Mouse (Mus musculus): Measurements from ENCODE around the gene Morc1.

Gene Morc1

DNA sequence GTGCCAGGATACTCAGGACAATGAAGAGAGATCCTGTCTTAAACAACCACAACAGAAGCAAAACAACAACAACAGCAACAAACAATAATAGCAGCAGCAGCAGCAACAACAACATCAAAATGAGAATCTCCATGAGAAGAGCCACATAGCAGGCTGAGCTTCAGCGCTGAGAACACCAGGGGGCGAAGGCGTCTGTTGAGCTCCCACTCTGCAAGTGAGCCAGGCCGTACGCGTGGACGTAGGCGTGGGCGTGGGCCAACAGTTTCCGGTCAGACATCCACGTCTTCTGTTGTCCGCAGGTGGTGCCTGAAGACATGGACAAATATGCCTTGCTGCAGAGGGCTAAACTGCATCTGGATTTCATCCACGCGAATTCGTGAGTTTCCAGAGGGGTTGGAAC is at the start of gene Morc1:
Gene Morc1 (plus strand): TSS at position 211 of the 400 bp plus-strand sequence.
- DNase-seq: no peak

DNA sequence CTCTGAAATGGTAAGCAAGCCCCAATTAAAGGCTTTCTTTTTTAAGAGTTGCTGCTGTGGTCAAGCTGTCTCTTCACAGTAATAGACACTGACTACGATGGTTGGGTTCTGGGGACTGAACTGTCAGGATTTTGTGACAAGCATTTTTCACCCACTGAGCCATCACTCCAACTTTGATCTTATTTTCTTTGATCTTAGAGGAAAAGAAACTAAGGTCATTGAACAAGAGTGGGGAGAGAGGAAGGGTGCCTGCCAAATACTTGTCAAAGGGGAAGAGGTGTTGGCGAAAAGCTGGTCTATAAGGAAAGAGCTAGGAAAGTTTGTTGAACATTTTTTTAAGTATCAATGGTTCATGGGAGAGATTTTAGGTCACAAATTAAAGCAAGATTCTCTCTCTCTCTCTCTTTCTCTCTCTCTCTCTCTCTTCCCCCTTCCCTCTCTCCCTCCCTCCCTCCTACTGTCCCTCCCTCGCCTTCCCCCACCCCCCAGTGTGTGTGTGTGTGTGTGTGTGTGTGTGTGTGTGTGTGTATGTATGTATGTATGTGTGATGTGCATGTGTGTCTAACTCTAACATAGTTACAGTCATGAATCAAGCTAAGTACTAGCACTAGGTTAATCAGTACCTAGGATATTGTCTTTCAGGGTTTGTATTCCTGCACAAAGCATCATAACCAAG is 47.3 kb upstream of the Morc1 start:
- DNase-seq: no peak

DNA sequence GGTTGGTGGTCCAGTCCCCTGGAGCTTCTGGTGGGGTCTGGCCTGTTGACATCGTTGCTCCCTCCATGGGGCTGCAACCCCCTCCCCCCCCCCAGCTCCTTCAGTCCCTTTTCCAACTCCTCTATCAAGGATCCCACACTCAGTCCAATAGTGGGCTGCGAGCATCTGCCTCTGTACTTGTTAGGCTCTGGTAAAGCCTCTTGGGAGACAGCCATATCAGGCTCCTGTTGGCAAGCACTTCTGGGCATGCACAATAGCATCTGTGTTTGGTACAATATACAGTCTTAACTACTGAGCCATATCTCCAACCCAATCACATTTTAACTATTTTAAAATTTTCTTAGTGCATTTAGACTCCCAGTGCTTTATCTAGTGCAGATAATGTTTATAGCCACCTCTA is 44.1 kb upstream of the Morc1 start:
- DNase-seq: no peak

DNA sequence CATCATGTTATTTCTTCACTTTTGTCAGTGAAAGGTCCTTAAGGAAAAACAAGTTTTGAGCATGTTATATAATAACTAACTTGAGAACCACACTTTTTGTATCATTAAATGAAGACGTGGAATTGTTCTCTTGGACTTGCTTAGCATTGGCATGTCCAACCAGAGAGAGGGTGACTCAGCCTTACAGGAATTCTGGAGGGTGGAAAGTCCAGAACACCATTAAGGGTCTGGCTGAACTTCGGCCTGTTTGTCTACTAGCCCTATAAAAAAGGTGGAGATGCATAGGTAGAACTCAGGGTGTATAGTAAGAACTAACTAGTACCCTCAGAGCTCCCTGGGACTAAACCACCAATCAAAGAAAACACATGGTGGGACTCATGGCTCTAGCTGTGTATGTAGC is 35.8 kb upstream of the Morc1 start:
- DNase-seq: peak; percentile 9 to 39

DNA sequence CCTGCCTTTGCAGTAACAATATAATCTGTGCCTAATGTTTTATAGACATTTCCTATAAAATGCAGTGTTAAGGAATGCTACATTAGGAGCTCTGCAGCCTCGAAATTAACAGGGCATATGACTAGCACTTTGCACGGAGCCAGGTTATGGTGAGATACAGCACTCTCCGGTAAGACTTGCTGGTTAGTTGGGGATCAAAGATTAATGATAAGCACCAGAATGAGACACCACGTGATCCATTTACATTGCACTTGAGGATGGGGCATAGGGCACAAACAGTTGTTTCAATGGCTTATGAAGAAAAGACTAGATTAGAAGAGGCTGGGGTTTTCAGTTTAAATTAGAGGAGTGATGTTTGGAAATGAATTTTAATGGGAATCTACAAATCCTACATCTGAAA is 28.1 kb upstream of the Morc1 start:
- DNase-seq: no peak

DNA sequence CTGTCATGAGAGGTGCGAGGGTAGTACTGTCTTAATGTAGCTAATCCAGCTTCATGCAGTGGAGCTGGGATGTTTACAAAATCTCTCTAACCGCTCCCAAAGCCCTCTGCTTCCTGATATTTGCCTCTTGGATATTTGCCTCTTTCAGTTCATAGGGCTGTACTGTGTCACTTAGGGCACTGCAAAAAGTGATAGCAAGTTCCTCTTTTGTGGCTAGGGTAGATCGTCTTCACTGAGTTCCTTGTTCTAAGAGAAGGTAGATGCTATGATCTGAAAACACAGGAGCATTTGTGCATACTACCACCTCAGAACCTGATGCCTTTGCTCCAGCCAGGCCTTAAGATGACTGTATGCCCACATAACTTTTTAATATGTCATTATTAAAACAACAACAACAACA is 27.6 kb upstream of the Morc1 start:
- no peak for DNase-seq

DNA sequence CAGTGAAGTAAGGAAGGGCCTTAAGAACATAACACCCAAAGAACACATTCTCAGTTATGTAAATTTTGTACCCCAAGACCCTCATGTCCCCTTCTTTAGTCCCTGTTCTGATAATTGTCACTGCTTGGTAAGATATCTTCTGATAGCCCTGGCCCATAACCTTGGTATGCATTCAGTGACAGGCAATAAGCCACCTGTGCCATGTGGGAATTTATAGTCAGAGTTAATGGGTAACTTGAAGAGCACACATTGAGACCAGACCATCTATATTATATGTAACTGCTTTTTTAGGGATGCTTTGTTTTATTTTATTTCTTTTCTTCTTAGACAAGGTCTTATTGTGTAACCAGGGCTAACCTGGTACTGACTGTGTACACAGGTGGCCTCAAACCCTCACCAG is 27.0 kb upstream of the Morc1 start:
- DNase-seq: no peak

DNA sequence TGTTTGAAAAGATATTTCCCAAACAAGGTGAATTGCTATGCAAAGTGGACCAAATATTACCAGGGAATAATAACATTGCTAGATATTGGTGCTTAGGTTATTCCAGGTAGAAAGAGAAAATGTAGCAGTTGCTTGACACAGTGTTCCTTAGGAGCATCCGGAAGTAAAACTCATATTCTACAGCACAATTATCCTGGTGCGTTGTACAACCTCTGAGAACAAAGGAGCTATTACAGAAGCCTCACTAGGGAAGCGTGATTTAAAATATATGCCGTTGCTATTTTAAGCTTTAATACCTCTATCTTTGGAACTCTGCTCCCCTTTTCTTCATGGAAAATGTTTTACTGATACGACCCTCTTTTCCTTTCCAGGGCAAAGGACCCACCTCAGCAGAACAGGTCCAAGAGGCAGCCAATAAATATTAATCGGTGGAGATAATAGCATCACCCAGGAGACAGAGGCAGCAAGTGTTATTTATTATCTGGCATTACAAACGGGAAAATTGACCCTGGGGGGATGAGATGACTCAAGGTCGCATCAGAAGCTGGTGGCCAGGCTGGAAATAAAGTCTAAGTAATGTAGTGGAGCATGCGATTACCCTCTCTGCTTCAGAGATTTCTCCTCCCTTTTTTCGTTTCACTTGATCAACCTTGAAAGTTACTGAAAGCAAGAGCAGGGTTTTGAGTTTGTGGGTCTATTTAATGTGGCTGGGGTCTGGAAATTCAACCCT is 25.2 kb upstream of the Morc1 start:
- peak; percentile 12 to 41 for DNase-seq

DNA sequence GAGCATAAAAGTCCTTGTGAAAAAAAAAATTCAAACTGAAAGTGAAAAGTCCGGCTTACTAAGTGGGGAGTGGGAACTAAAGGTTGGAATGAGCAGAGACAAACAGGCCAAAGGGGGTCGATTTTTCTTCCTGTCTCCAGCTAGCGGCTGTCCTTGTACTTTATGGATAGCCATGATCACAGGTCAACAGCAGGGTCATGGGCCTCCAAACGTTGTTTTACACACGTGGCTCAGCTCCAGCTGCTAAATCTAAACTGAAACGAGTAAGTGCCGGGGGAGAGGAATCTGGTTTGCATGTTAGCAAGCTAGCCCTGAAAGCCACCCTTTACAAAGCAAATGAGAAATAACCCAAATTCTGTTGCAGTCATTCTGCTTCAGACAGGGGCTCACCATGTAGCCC is 21.5 kb upstream of the Morc1 start:
- no peak for DNase-seq

DNA sequence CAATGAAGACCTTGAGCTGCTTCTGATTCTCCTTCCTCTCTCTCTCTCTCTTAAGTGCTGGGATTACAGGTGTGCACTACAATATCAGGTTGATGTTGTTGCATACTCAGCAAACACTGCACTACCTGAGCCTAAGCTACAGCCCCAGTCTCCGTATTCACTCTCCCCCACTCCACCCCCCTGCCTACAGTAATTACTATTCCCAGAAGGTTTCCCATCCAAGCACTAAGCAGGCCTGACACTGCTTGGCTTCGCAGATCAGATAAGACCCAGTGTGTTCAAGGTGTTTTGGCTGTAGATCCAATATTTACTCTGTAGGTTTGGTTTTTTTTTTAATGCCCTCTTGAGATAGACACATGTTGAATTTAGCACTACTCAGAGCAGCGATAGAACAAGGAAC is 20.9 kb upstream of the Morc1 start:
- DNase-seq: no peak

DNA sequence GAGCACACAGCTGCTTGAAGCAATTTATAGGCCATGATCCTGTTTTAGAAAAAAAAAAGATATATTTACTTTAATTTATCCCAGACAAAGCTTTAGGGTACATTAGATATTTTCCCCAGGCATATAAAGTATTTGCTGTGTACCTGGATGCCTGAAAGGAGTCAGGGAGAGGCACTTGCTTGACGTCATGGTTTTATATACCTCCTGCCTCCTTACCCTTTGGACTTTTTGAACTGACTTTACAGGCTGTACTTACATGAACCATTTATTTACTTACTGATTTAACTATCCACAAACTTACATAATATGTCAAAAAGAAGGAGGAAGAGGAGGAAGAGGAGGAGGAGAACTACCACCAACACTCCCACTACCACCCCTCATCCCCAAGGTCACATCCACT is 18.8 kb upstream of the Morc1 start, which contains the start of gene Gm5485:
Gene Gm5485 (minus strand): TSS at position 171 of the 400 bp plus-strand sequence.
- no peak for DNase-seq

DNA sequence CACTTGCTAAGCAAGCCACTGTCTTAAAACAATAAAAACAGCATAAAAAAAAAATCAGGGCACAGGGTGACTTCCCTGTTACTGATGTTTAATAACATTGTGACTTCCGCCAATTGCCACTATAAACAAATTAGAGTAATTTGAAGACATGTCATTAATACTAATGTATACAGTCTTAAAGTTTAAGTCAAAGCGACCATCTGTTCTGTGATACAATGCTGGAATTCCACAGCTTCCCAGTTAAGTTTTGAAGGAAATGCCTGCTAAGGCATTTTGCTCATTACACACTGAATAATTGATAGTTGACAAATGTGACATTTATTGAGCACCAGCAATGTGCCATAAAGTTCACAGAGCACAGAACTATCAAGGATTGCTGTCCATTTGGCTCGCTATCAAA is 12.5 kb upstream of the Morc1 start:
- DNase-seq: no peak

DNA sequence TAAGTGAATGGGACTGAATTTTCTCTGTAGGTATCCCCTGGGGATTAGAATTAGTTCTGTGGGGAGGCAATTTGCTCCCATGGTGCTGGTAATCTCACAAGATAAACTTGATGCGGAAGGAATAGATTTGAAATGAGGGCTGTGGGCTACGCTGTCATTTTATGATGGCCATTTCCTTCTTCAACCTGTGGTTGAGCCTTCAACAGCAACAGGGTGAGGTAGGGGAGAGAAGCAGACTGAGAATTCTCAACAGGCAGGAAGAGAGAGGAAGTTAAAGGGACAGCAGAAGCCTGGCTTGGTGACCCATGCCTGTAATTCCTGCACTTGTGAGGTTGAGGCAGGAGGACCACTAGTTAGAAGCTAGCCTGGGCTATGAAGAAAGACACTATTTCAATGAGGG is 12.0 kb upstream of the Morc1 start:
- no peak for DNase-seq

DNA sequence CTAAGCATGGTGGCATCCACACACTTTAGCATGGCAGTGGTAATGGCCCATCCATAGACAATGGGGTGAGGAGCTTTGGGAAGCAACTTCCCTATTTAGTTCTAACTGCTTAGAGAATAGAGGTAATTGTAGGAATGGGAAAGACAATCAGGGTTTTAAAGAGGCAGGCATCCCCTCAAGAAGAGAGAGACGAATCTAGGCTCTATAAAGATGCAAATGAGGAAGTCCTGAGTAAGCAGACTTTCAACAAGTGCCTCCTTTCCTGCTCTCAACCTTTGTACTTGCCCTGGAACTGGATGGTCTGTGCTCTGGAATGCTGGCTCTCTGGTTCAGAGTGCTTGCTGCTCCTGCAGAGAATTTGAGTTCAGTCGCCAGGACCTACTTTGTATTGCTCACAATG is 8.5 kb upstream of the Morc1 start:
- peak; percentile 85 for DNase-seq

DNA sequence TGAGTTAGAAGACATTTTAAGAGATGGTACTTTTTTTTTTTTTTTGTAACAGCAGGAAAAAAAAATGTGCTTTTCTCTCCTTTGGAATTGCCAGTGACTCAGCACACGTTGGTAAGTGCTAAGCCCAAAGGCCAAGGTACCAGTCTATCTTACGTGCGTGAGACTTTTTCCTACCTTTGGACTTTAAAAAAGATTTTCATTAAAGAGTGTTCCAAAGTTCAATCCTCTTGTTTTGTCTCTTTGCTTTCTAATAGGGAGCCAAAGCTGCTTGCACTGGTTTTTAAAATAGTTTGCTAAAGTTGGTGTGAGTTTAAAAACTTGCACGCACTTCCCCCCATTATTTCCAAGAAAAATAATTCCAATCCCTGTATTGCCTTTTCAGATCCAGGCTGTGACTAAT is 7.0 kb upstream of the Morc1 start:
- DNase-seq: peak; percentile 9 to 70

DNA sequence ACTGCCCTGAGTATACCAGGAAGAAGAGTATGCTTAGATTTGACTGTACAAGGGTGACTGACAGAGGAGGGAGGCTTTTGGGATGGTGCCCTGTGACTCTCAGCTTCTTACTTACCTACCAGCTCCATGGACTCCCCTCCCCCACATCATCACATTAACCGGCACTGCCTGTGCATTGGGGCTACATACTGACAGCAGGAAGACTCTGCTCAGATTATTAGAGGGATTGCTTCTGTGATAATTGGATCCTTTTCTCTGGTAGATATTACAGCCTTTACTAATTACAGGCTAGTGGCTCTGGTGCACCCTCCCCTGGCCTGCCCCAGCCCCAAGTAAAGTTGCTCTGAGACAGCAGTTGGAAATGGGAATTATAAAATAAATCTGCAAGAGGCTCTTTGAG is 1.6 kb upstream of the Morc1 start:
- no peak for DNase-seq

DNA sequence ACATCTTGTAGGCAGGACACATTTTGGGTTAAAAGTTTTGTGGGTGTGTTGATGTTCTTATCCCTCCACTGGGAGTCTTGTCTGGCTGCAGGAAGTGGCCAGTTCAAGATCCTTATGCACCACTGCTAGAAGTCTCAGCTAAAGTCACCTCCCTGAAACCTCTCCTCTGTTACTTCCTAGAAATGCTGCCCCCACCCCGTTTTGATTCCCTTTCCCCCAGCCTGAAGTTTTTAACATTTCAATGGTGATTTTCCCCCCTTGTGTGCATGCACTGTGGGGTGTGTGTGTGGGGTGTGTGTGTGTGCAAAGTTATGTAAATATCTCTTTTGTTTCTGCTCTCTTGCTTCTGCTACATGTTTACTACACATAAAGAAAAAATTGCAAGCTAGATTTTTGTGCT is 4.4 kb downstream of the Morc1 start:
- no peak for DNase-seq

DNA sequence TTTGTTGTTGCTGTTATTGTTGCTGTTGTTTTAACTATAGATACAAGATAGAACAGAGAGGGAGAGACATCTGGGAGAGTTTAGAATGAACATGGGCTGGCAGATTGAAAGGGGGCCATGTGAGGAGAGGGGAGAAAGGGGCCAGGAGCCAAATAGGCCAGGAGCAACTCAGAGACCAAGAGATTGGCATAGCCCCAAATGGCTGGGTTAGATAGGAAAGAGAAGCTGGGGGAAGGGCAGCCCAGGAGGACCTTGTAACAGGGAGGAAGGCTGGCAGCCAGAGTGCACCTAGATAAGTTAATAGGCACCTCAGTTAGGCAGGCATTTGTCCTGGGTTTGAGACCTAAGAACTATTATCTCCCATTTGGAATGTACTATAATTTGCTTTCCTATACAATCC is 6.4 kb downstream of the Morc1 start:
- no peak for DNase-seq

DNA sequence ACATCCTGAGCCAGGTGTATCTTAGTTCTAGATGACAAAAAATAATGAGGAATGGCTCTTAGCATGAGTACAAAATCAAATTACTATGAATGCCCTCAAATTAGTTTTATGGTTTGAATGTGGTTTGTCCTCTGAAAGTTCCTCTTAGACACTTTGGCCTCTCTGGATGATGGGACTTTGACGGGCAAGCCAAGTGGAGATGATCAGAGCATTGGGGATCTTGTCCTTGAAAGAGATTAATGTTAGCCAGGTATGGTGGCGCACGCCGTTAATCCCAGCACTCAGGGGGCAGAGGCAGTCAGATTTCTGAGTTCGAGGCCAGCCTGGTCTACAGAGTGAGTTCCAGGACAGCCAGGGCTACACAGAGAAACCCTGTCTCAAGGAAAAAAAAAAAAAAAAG is 13.6 kb downstream of the Morc1 start:
- no peak for DNase-seq

DNA sequence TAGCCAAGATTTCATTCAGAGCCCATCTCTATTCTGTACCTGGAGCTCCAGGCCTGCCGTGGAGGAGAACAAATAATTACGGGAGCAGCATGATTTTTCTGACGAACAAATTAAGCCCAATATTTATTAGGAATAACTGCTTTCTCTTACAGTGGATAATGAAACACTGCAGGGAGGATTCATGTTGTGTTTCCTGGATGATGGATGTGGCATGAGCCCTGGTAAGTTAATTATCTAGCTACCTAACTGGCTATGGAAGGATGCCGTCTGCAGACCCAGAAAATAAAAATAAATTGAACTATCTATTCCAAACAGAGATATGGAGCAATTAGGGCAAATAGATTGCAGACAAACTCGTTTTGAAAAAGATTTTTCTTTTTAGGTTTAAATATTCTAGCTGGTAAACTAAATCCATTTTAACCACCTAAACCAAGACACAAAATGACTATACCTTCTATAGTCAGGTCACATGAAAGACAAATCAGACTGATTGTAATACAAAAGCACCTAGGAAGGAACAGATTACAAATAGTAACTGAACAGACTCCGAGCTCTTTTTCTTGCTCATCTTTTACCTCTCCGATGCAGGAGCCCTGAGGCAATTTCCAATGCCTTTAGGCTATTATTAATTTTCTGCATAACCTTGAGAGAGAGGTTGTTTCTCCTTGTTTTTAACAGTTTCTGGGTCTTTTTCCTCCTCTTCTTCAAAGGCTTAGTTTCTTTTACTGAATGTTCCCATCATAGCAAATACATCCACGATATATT is 15.3 kb downstream of the Morc1 start:
- DNase-seq: no peak

DNA sequence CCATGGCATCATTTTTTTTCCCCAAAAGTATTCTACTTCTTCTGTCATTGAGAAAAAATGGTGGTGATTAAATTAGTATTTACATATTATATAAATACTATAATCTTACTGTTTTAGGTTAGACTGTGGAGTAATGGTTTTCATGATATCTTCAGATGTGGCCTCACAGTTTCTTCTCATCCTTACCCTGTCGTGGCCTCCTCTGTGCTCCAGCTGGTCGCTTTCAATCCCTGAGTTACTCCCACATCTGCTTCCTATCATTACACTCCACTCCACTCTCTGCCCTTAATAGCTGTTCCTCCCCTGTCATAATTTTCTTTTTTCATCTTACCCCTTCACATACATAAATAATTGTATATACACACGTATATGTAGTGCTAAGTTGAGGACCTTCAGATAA is 22.2 kb downstream of the Morc1 start:
- DNase-seq: no peak

DNA sequence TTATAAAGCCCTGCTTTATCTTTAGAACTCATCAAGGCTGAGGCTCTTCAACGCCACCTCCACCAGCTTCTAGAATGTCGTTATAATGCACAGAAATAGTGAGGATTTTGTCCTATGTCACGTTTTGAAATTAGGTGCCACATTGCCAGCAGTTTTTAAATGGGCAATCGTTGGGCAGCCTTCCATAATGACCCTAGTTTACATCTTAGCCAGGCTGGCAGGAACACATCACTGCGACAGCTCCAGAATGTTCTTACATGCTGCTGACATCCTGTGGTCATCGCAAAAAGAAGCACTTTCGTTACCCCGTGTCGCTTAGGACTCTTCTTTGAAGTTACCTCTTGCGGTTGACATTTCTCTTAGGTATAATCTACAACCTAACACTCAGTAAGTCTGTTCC is 42.4 kb downstream of the Morc1 start:
- DNase-seq: no peak

DNA sequence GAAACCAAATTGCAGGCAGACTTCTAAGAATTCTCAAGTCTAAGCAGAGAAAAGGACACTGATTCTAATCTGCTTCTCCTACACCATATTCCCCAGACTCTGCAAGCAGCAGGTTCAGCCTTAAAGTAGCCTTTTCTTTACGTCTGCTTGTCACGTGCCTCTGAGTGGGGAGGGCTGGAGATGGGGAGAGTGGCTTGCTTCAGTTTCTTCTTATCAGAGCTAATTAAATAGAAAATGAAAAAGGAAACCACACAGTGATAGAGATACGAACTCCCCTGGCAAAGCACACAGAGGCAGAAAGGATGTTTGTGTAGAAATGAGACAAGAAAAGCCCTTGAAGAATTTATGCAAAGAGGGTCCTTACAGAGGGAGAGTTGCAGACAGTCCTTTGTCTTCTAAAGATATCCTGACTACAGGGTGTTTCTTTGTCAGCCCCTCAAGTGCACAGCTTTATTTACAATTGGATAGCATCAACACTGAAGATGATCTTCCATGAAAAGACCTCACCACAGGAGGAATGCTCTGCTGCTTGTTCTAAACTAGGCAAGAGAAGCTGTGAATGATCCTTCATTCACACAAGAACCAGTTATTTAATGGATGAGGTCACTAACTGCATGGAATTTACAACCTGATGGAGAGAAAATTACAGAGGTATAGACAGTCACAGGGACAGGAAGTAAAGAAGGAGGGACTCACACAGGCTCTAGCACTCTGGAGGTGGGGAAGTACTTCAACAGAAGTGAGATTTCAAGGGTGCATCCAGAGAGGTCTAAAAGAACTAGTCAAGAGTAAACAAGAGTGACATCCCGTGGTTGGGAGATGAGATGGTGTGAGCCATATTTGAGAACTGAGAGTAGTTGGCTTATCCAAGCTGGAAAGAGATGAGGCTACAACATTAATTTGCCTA is 44.1 kb downstream of the Morc1 start:
- no peak for DNase-seq
